In the genomic region with DNA sequence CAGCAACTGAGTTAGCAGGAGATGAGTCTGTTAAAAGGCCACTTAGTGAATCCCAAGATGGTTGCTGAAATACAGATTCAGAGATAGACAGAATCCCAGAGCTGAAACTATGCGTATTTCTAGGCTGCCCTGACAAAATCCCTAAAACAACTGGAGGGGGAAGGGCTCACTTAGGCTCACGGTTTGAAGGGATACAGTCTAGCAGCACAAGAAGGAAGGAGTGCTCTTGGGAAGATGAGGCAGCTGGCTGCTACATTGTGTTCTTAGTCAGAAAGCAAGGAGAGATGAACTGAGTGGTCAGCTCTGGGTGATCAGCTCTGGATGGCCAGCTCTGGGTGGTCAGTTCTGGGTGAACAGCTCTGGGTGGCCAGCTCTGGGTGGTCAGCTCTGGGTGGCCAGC, we compare ENCODE assay signal across 21 mouse cellular contexts.
"Had no signal": no experiment of that assay in that cellular context is flagged by ENCODE, and none has a peak within 500 bp of the region (broad histone marks: within the 10 kb centered on the region; RNA-seq: fewer than 3 reads in every experiment).

No protein-coding gene starts in this region.

- H3K9me3 ChIP-seq: midbrain, embryonic 12.5 days; neural tube, embryonic 13.5 days; neural tube, embryonic 15.5 days; stomach, embryonic 15.5 days had no signal

- H3K9ac ChIP-seq: lung, embryonic 14.5 days; midbrain, embryonic 12.5 days; neural tube, embryonic 13.5 days; neural tube, embryonic 15.5 days; stomach, embryonic 15.5 days had no signal

- ATAC-seq: midbrain, embryonic 16.5 days had no signal

- DNase-seq: lung, adult 18-20 months; lung, embryonic 14.5 days; lung, postnatal 10 days; lung, postnatal 36 days; midbrain, embryonic 14.5 days; retina, postnatal 1 day; right cerebral cortex, adult 18-20 months; right cerebral cortex, postnatal 25 days; right cerebral cortex, postnatal 4 days; thymus, adult 18-20 months; thymus, postnatal 14 days; thymus, postnatal 36 days had no signal

- H3K4me3 ChIP-seq: midbrain, embryonic 12.5 days; myocyte; neural tube, embryonic 13.5 days; neural tube, embryonic 15.5 days; stomach, embryonic 15.5 days had no signal

- H3K4me1 ChIP-seq: megakaryocyte, embryonic 14.5 days; midbrain, embryonic 12.5 days; neural tube, embryonic 15.5 days; stomach, embryonic 15.5 days had no signal

- H3K4me2 ChIP-seq: lung, embryonic 14.5 days; midbrain, embryonic 12.5 days; neural tube, embryonic 13.5 days; neural tube, embryonic 15.5 days; stomach, embryonic 15.5 days had no signal

- H3K36me3 ChIP-seq: midbrain, embryonic 12.5 days; neural tube, embryonic 13.5 days; neural tube, embryonic 15.5 days; stomach, embryonic 15.5 days had no signal

- H3K27ac ChIP-seq: macrophage; midbrain, embryonic 12.5 days; neural tube, embryonic 13.5 days; neural tube, embryonic 15.5 days; stomach, embryonic 15.5 days; stomach, postnatal 0 days had no signal

- H3K27me3 ChIP-seq: megakaryocyte, embryonic 14.5 days; midbrain, embryonic 12.5 days; neural tube, embryonic 13.5 days; neural tube, embryonic 15.5 days; stomach, embryonic 15.5 days had no signal
